Mouse (Mus musculus) heart, postnatal 14 days (tissue): ENCODE data around the gene Nat14. TPM values are rescaled to one million over a fixed set of nuclear protein-coding genes. Genes with fewer than 3 reads are reported as not detected.
"Not testable (repeated sequence)": the region's sequence is repeated elsewhere in the genome, so short reads cannot be mapped to it uniquely, and the experiment has no call there.

Experiments
- DNase-seq, 2 experiments: peaks; one replicate each; pipeline ENCODE4 v3.0.0; 2021 to 2022
- intact Hi-C: fragments of 180-260 bp; cut with DNase I; formaldehyde crosslinking; loops from one replicate; pipeline ENCODE4 v1.15.1; 2025
- long read RNA-seq, 2 experiments: library from polyadenylated mRNA; stranded (forward); transcript quantifications; one replicate each; pipeline ENCODE4 v2.0.0; 2021
- total RNA-seq, 2 experiments: library from RNA; stranded (reverse); gene quantifications; 2 replicates each; pipeline ENCODE4 v1.2.3; 2021

The Nat14 gene
- 1 to 10 TPM; 5.9 to 6.1 TPM for total RNA-seq
- long read RNA-seq, experiment 1, partial matches to known transcripts, result 0 of 4 reads
- long read RNA-seq, experiment 1, other reads (novel, unspliced or antisense), result 4 of 4 reads
- long read RNA-seq, experiment 2, partial matches to known transcripts, result 0 of 3 reads
- long read RNA-seq, experiment 2, other reads (novel, unspliced or antisense), result 1 of 3 reads

GRCm38 (mm10) chr7:4921824-4922482 is at the start of gene Nat14:
Gene Nat14, plus strand, starts transcription at chr7:4922028.
- DNase-seq, result no peak
- intact Hi-C loops, result loop anchor here (5.0 kb wide), 1 partner anchor 110 kb away; the partner anchor contains the start of gene Ube2s

- intact Hi-C loops, result no loop called here
- DNase-seq, result peak; percentile 86 to 89
Observed at GRCm38 (mm10) chr7:4876753-4877221, 45.0 kb upstream of the Nat14 start, which contains the start of gene Isoc2a. Gene Isoc2a, plus strand, starts transcription at chr7:4877153.

GRCm38 (mm10) chr7:4877226-4877625 is 44.6 kb upstream of the Nat14 start:
- intact Hi-C loops, result no loop called here

GRCm38 (mm10) chr7:4878186-4878585 is 43.6 kb upstream of the Nat14 start:
- DNase-seq, result no peak
- intact Hi-C loops, result no loop called here

More at GRCm38 (mm10) chr7:4877226-4877625, 44.6 kb upstream of the Nat14 start:
- no peak for DNase-seq

- DNase-seq, intact Hi-C loops: not testable (repeated sequence)
Observed at GRCm38 (mm10) chr7:4879036-4879435, 42.8 kb upstream of the Nat14 start.

GRCm38 (mm10) chr7:4886680-4887079 is 35.1 kb upstream of the Nat14 start:
- no peak for DNase-seq
- intact Hi-C loops, result no loop called here

GRCm38 (mm10) chr7:4895186-4895585 is 26.6 kb upstream of the Nat14 start:
- no peak for DNase-seq
- intact Hi-C loops, result no loop called here

GRCm38 (mm10) chr7:4898851-4899648 is 22.8 kb upstream of the Nat14 start:
- intact Hi-C loops, result no loop called here
- no peak for DNase-seq

- DNase-seq, result peak in 1 of 2 experiments; percentile 30
- intact Hi-C loops, result no loop called here
Observed at GRCm38 (mm10) chr7:4899649-4900522, 21.9 kb upstream of the Nat14 start.

GRCm38 (mm10) chr7:4900523-4900851 is 21.3 kb upstream of the Nat14 start:
- no peak for DNase-seq
- intact Hi-C loops, result no loop called here

GRCm38 (mm10) chr7:4901171-4901570 is 20.7 kb upstream of the Nat14 start:
- intact Hi-C loops, result no loop called here
- DNase-seq, result peak in 1 of 2 experiments; percentile 49

GRCm38 (mm10) chr7:4902404-4902803 is 19.4 kb upstream of the Nat14 start:
- intact Hi-C loops, result no loop called here
- DNase-seq, result no peak

GRCm38 (mm10) chr7:4906466-4906950 is 15.3 kb upstream of the Nat14 start, which contains the start of gene Gm36210:
Gene Gm36210, minus strand, starts transcription at chr7:4906516.
- DNase-seq, result no peak
- intact Hi-C loops, result no loop called here

- DNase-seq, result peak; percentile 74 to 82
- intact Hi-C loops, result loop anchor here (2.0 to 5.0 kb wide), 2 partner anchors 27 to 44 kb away; no protein-coding TSS in a partner anchor
Observed at GRCm38 (mm10) chr7:4911561-4911960, 10.3 kb upstream of the Nat14 start.

- intact Hi-C loops, result loop anchor here (5.0 kb wide), 1 partner anchor 45 kb away; no protein-coding TSS in a partner anchor
- DNase-seq, result no peak
Observed at GRCm38 (mm10) chr7:4912248-4912647, 9.6 kb upstream of the Nat14 start.

GRCm38 (mm10) chr7:4915007-4915665 is 6.7 kb upstream of the Nat14 start, which contains the start of gene Zfp628:
Gene Zfp628, plus strand, starts transcription at chr7:4915217.
- DNase-seq, result peak; percentile 94 to 96
- intact Hi-C loops, result no loop called here

- peak in 1 of 2 experiments; percentile 27 for DNase-seq
- intact Hi-C loops, result no loop called here
Observed at GRCm38 (mm10) chr7:4915669-4916416, 6.0 kb upstream of the Nat14 start.

- no peak for DNase-seq
- intact Hi-C loops, result no loop called here
Observed at GRCm38 (mm10) chr7:4917494-4917893, 4.3 kb upstream of the Nat14 start.
